Mouse (Mus musculus): ENCODE results near the gene Fxyd6.

DNA sequence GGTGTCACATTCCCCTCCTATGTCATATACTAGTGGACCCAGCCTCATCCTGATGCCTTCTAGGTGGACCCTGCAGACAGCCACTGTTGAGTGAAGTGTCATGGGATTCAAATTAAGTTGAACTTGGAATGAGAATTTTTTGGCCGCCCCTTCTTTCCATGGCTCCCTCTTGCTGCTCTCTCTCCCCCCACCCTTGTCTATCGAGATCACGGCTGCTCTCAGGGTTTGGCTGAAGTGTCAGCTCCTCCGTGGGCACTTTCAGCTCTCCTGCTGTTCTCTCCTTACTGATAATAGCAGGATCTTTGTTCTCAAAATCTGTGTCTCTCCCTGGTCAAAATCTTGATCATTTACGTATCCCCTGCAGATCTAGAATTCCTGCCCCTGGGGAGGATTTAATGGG, 12.8 kb downstream of the Fxyd6 start:
- TF ChIP-seq CHD2 (IDR thresholded peaks at IDR 0.05; ENCODE audit: low read depth, low read length) (no peak), ZC3H11A (IDR thresholded peaks at IDR 0.05; ENCODE audit: borderline replicate concordance, low read depth, low read length) (no peak), ZNF384 (IDR thresholded peaks at IDR 0.05; ENCODE audit: low read depth, low read length) (no peak)

All from ES-E14 (cell line).